Mouse (Mus musculus): ENCODE measurements around the gene Pigl. TPM values are rescaled to one million over a fixed set of nuclear protein-coding genes. Genes with fewer than 3 reads are reported as not detected.
A peak's percentile ranks its signal among the peaks of the same experiment; 100 is the strongest.

Pigl gene
- polyA plus RNA-seq, 1 experiment from 2014 or later = 13.8 TPM

DNA sequence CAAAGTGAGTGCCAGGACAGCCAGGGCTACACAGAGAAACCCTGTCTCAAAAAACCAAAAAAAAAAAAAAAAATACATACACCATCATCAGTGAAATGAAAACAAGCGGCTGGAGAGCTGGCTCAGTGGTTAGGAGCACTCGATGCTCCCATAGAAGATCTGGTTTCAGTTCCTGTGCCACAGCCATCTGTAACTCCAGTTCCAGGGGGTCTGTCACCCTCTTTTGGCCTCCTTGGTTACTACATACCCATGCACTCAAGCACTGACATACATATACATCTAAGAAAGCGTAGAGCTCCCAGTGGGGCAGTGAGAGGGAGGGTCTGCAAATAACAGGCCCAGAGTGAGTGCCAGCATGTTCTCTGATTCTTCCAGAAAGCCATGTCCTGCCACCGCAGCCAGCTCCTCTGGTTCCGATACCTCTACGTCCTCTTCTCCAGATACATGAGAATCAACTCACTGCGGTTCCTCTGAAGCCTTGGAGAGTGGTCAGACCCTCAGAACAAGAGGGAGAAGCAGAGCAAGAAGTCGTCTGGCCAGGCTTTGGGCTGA lies 54.3 kb downstream of the Pigl start:
- H3K9ac ChIP-seq (ENCODE audit: low read length) = no peak overlapping the region
- H3K4me1 ChIP-seq (replicated peaks; ENCODE audit: control insufficient read depth, insufficient read depth, low read length) = no peaks in the 10 kb centered on the region
- H3K4me2 ChIP-seq (ENCODE audit: low read depth, low read length, severe bottlenecking) = no peak overlapping the region
- H3K27ac ChIP-seq (ENCODE audit: low read depth, low read length) = no peak overlapping the region
- H3K4me3 ChIP-seq (ENCODE audit: low read depth, low read length) = no peak overlapping the region
- no peaks in the 10 kb centered on the region for H3K27me3 ChIP-seq (ENCODE audit: control insufficient read depth, insufficient read depth, low read length)
- 88% methylated on average over 8 of the region's 8 CpGs for WGBS
- H3K9me3 ChIP-seq (ENCODE audit: control insufficient read depth, low read length) = no peaks in the 10 kb centered on the region
- no peaks in the 10 kb centered on the region for H3K36me3 ChIP-seq (ENCODE audit: control insufficient read depth, insufficient read depth, low read length)
- DNase-seq (ENCODE audit: low spot score) (no peak), ATAC-seq (replicated peaks; ENCODE audit: low FRiP score) (no peak)

DNA sequence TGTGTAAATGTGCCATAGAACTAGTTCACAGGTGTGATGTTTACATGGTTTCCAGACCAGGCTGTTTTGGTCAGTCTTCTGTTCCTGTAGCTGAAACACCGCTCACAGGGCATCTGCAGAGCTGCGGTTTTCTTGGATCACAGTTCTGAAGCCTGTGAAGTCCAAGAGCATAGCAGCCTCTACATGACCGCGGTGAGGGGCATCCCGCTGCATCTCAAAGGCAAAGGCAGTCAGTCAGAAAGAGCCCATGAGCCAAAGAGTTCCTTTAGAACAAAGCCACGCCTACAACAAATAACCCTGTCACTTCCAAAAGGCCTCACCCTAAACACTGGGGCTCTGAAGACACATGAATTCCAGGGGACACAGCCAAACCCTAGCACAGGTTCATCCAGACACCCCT lies 55.1 kb downstream of the Pigl start:
- Histone ChIP-seq H3K27ac (ENCODE audit: low read depth, low read length) (no peak overlapping the region), H3K36me3 (ENCODE audit: control insufficient read depth, insufficient read depth, low read length) (no peaks in the 10 kb centered on the region), H3K27me3 (ENCODE audit: control insufficient read depth, insufficient read depth, low read length) (no peaks in the 10 kb centered on the region), H3K4me3 (ENCODE audit: low read depth, low read length) (no peak overlapping the region), H3K4me2 (ENCODE audit: low read depth, low read length, severe bottlenecking) (no peak overlapping the region), H3K4me1 (replicated peaks; ENCODE audit: control insufficient read depth, insufficient read depth, low read length) (no peaks in the 10 kb centered on the region), H3K9ac (ENCODE audit: low read length) (no peak overlapping the region), H3K9me3 (ENCODE audit: control insufficient read depth, low read length) (no peaks in the 10 kb centered on the region)
- DNase-seq (ENCODE audit: low spot score) (no peak), ATAC-seq (replicated peaks; ENCODE audit: low FRiP score) (no peak)
- WGBS = 82% methylated on average over 6 of the region's 6 CpGs

DNA sequence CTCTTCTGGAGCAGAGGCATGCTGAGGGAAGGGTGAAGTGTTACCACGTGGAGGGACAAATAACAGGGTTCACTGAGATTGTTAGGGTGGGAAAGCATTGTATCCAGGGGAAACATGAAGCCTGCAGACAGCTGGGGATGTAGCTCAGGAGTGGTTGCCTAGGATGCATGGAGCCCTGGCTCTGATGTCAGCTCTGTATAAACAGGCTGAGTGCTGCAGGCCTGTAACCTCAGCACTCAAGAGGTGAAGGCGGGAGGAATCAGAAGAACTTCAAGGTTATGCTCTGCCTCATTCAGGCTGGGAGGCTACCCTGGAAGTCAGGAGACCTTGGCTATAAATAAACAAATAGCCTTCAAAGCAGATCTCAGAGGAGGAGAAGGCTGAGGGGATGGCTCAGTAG lies 60.7 kb downstream of the Pigl start:
- peak; percentile 57 for DNase-seq (ENCODE audit: low spot score)
- Histone ChIP-seq H3K27me3 (ENCODE audit: control insufficient read depth, insufficient read depth, low read length) (no peaks in the 10 kb centered on the region), H3K36me3 (ENCODE audit: control insufficient read depth, insufficient read depth, low read length) (no peaks in the 10 kb centered on the region), H3K4me1 (replicated peaks; ENCODE audit: control insufficient read depth, insufficient read depth, low read length) (no peaks in the 10 kb centered on the region), H3K4me2 (ENCODE audit: low read depth, low read length, severe bottlenecking) (no peak overlapping the region), H3K4me3 (ENCODE audit: low read depth, low read length) (no peak overlapping the region), H3K9me3 (ENCODE audit: control insufficient read depth, low read length) (no peaks in the 10 kb centered on the region), H3K27ac (ENCODE audit: low read depth, low read length) (no peak overlapping the region), H3K9ac (ENCODE audit: low read length) (no peak overlapping the region)
- WGBS = 40% methylated on average over 2 of the region's 2 CpGs
- ATAC-seq (replicated peaks; ENCODE audit: low FRiP score) = no peak

- WGBS = 75% methylated on average over 2 of the region's 2 CpGs
- DNase-seq (ENCODE audit: low spot score) (no peak), ATAC-seq (replicated peaks; ENCODE audit: low FRiP score) (no peak)
- H3K9ac ChIP-seq (ENCODE audit: low read length) = no peak overlapping the region
- H3K4me2 ChIP-seq (ENCODE audit: low read depth, low read length, severe bottlenecking) = no peak overlapping the region
- no peaks in the 10 kb centered on the region for H3K27me3 ChIP-seq (ENCODE audit: control insufficient read depth, insufficient read depth, low read length)
- H3K4me1 ChIP-seq (replicated peaks; ENCODE audit: control insufficient read depth, insufficient read depth, low read length) = no peaks in the 10 kb centered on the region
- H3K27ac ChIP-seq (ENCODE audit: low read depth, low read length) = no peak overlapping the region
- no peak overlapping the region for H3K4me3 ChIP-seq (ENCODE audit: low read depth, low read length)
- H3K9me3 ChIP-seq (ENCODE audit: control insufficient read depth, low read length) = no peaks in the 10 kb centered on the region
- H3K36me3 ChIP-seq (ENCODE audit: control insufficient read depth, insufficient read depth, low read length) = no peaks in the 10 kb centered on the region; the same call in 1 of the 2 replicates
Measured at GRCm38 (mm10) chr11:62522283-62522682, 64.0 kb downstream of the Pigl start.

GRCm38 (mm10) chr11:62537089-62537488 lies 78.8 kb downstream of the Pigl start:
- Histone ChIP-seq H3K27me3 (ENCODE audit: control insufficient read depth, insufficient read depth, low read length) (no peaks in the 10 kb centered on the region; the same call in 1 of the 2 replicates), H3K36me3 (ENCODE audit: control insufficient read depth, insufficient read depth, low read length) (no peaks in the 10 kb centered on the region), H3K4me3 (ENCODE audit: low read depth, low read length) (no peak overlapping the region), H3K9ac (ENCODE audit: low read length) (no peak overlapping the region), H3K27ac (ENCODE audit: low read depth, low read length) (no peak overlapping the region), H3K9me3 (ENCODE audit: control insufficient read depth, low read length) (no peaks in the 10 kb centered on the region), H3K4me1 (replicated peaks; ENCODE audit: control insufficient read depth, insufficient read depth, low read length) (no peaks in the 10 kb centered on the region), H3K4me2 (ENCODE audit: low read depth, low read length, severe bottlenecking) (no peak overlapping the region; the same call in 1 of the 2 replicates)
- WGBS = 84% methylated on average over 8 of the region's 8 CpGs
- ATAC-seq (replicated peaks; ENCODE audit: low FRiP score) (no peak), DNase-seq (ENCODE audit: low spot score) (no peak)

GRCm38 (mm10) chr11:62537590-62537989 lies 79.3 kb downstream of the Pigl start:
- 31% methylated on average over 7 of the region's 7 CpGs for WGBS
- Histone ChIP-seq H3K27ac (ENCODE audit: low read depth, low read length) (no peak overlapping the region), H3K9ac (ENCODE audit: low read length) (peak overlapping the region; percentile 35; the same call in 1 of the 2 replicates), H3K36me3 (ENCODE audit: control insufficient read depth, insufficient read depth, low read length) (no peaks in the 10 kb centered on the region), H3K4me1 (replicated peaks; ENCODE audit: control insufficient read depth, insufficient read depth, low read length) (no peaks in the 10 kb centered on the region), H3K27me3 (ENCODE audit: control insufficient read depth, insufficient read depth, low read length) (no peaks in the 10 kb centered on the region; the same call in 1 of the 2 replicates), H3K4me3 (ENCODE audit: low read depth, low read length) (peak overlapping the region; percentile 87; the same call in 1 of the 2 replicates), H3K9me3 (ENCODE audit: control insufficient read depth, low read length) (no peaks in the 10 kb centered on the region), H3K4me2 (ENCODE audit: low read depth, low read length, severe bottlenecking) (peak overlapping the region; percentile 85; the same call in 1 of the 2 replicates)
- ATAC-seq (replicated peaks; ENCODE audit: low FRiP score) (no peak), DNase-seq (ENCODE audit: low spot score) (no peak)

DNA sequence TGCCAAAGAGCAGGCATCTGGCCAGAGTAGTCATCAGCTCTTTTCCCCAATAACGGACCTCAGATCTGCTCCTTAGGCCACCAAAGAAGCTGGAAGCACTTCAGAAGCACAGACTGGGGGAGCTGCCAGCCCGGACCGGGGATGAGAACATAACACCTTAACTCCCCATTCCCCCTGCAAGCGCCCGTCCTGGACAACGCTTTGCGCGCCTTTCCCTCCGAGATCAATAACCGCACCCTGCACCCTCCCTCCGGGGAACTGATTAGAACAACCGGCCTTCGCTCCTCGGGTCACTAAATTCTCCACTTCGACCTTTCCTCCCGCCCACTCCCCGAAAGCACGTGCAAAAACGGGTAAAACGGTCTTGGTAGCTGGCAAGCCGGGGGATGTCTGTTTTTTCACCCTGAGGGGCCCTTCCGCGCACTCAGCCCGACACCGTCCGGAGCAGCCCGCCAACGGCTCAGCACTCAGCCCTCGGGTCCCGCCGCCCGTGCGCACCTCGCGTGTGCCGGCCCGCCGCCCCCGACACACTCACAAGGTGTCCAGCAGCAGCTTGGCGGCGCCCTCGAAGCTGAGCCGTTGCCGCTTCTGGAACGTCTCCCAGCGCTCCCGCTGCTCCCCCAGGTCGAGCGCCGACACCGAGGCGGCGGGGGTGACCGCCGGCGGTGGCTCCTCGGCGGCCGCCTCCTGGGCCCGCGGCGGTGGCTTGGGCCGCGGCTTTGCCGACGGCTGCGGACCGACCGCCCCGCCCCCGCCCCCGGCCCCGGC lies 80.2 kb downstream of the Pigl start:
- Histone ChIP-seq H3K9me3 (ENCODE audit: control insufficient read depth, low read length) (no peaks in the 10 kb centered on the region), H3K27me3 (ENCODE audit: control insufficient read depth, insufficient read depth, low read length) (no peaks in the 10 kb centered on the region; the same call in 1 of the 2 replicates), H3K4me2 (ENCODE audit: low read depth, low read length, severe bottlenecking) (peak overlapping the region; percentile 85), H3K4me1 (replicated peaks; ENCODE audit: control insufficient read depth, insufficient read depth, low read length) (no peaks in the 10 kb centered on the region), H3K9ac (ENCODE audit: low read length) (peak overlapping the region; percentile 97), H3K27ac (ENCODE audit: low read depth, low read length) (peak overlapping the region; percentile 31), H3K36me3 (ENCODE audit: control insufficient read depth, insufficient read depth, low read length) (no peaks in the 10 kb centered on the region), H3K4me3 (ENCODE audit: low read depth, low read length) (peak overlapping the region; percentile 87)
- ATAC-seq (replicated peaks; ENCODE audit: low FRiP score) (peak; percentile 83), DNase-seq (ENCODE audit: low spot score) (peak; percentile 82)
- WGBS = under 1% methylated on average over 61 of the region's 73 CpGs

DNA sequence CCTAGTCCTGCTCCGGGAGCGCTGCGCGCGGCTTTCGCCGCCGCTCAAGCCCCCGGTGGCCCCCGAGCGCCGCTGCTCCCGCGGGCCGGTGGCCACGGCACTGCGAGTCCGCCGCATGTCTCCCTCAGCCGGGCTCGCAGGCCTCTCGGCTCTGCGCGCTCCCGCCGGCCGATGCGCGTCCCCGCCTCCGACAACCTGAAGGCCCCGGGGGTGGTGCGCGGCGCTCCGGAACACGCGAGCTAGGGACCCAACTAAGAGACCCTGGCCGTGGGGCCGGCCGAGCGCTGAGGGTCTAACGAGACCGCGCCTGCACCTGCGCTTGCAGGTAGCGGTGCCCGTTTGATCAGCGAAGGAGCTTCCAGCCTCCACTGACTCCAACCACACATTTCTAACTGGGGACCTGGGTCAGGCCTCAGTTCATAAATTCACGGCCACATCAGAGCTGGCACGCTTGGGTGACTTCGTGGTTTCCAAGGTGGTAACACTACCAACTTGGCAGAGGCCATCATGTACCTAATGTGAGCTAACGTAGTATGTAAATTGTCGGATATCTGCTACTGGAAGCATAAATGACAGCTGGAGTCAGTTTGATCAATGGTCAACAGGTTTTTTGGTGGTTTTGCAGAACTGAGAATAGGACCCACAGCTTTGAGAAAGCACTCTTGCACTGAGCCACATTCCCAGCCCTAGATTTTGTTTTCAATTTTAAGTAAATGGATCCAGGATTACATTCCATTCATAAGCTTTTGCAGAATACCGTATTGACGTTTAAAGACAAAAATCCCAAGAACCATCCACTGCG lies 81.0 kb downstream of the Pigl start, which contains the start of gene Cenpv:
Gene Cenpv (minus strand): TSS at position 173 of the 802 bp plus-strand sequence.
- no peaks in the 10 kb centered on the region for H3K4me1 ChIP-seq (replicated peaks; ENCODE audit: control insufficient read depth, insufficient read depth, low read length)
- no peaks in the 10 kb centered on the region for H3K9me3 ChIP-seq (ENCODE audit: control insufficient read depth, low read length)
- ATAC-seq (replicated peaks; ENCODE audit: low FRiP score) = peak; percentile 71
- H3K27me3 ChIP-seq (ENCODE audit: control insufficient read depth, insufficient read depth, low read length) = no peaks in the 10 kb centered on the region; the same call in 1 of the 2 replicates
- no peaks in the 10 kb centered on the region for H3K36me3 ChIP-seq (ENCODE audit: control insufficient read depth, insufficient read depth, low read length)
- H3K4me2 ChIP-seq (ENCODE audit: low read depth, low read length, severe bottlenecking) = peak within 1 kb of the TSS; percentile 85
- peak within 1 kb of the TSS; percentile 87 for H3K4me3 ChIP-seq (ENCODE audit: low read depth, low read length)
- WGBS = 8% methylated on average over 49 of the region's 57 CpGs
- peak within 1 kb of the TSS; percentile 31 for H3K27ac ChIP-seq (ENCODE audit: low read depth, low read length)
- peak within 1 kb of the TSS; percentile 97 for H3K9ac ChIP-seq (ENCODE audit: low read length)
- DNase-seq (ENCODE audit: low spot score) = peak; percentile 87

All from forebrain, embryonic 11.5 days (tissue).